Mouse (Mus musculus) liver, embryonic 14.5 days (tissue): ENCODE measurements around the gene Sugp1.

Experiments
- CTCF ChIP-seq: IDR thresholded peaks from 2 replicates; pipeline ENCODE4 v1.5.1; 2016; ENCODE audit warnings: antibody characterized with exemption, low read depth, control low read depth
- EP300 ChIP-seq: IDR thresholded peaks from 2 replicates; pipeline ENCODE4 v1.6.1; 2016; ENCODE audit warnings: antibody characterized with exemption, low read depth

- TF ChIP-seq EP300 (no peak), CTCF (no peak)
These were observed 56.7 kb downstream of the Sugp1 start for GRCm38 (mm10) chr8:70099276-70099675.
